Mouse (Mus musculus) bone marrow macrophage, adult 2 months (primary cell): ENCODE measurements at regions not wholly inside any gene's neighbourhood (a gene's known extent, or its start where the extent isn't known, plus 50 kb on each side); places are given as distances from the start of the nearest gene placed in this dataset.

ENCODE experiments used
- CTCF ChIP-seq: IDR thresholded peaks from 2 replicates; pipeline ENCODE4 v1.5.1; 2012; ENCODE audit warnings: low read depth, mild to moderate bottlenecking, low read length, moderate library complexity
- POLR2A ChIP-seq: IDR thresholded peaks from 2 replicates; pipeline ENCODE4 v1.6.1; 2012; ENCODE audit warnings: mild to moderate bottlenecking, low read depth, low read length, borderline replicate concordance

GRCm38 (mm10) chr3:71512860-71513259 lies 1454.8 kb downstream of the Sis start:
- no peak for TF ChIP-seq CTCF
- TF ChIP-seq POLR2A = no peak
